Mouse (Mus musculus): ENCODE measurements around the gene Mob3a. TPM values are rescaled to one million over a fixed set of nuclear protein-coding genes. Genes with fewer than 3 reads are reported as not detected.

The Mob3a gene
- total and polyA plus RNA-seq, 2 experiments = 3.5 to 6.1 TPM

GRCm38 (mm10) chr10:80666837-80667412 is 34.9 kb downstream of the Mob3a start:
- Histone ChIP-seq H3K27me3 (ENCODE audit: control insufficient read depth, insufficient read depth, low read length) (no peaks in the 10 kb centered on the region), H3K4me3 (ENCODE audit: insufficient read depth, low read depth, low read length) (no peak overlapping the region), H3K9ac (ENCODE audit: low read depth, low read length) (peak overlapping the region; percentile 75), H3K4me1 (ENCODE audit: control insufficient read depth, insufficient read depth, low read length) (peaks cover 61% of the 10 kb centered on the region), H3K27ac (replicated peaks; ENCODE audit: insufficient read depth, low read depth, low read length) (peak overlapping the region; percentile 97), H3K79me2 (ENCODE audit: control insufficient read depth, insufficient read depth, low read length) (peaks cover 7% of the 10 kb centered on the region), H3K36me3 (ENCODE audit: control insufficient read depth, insufficient read depth, low read length) (peaks cover 42% of the 10 kb centered on the region)
- 50% methylated on average over 19 of the region's 19 CpGs for WGBS
- peak; percentile 40 for DNase-seq (ENCODE audit: extremely low read depth, low read depth, low spot score)
- no peak for TF ChIP-seq POLR2A (IDR thresholded peaks at IDR 0.05; ENCODE audit: extremely low read depth, insufficient read depth, low read length)
- no peak for TF ChIP-seq CTCF (IDR thresholded peaks at IDR 0.05; ENCODE audit: low read depth, low read length)

- H3K36me3 ChIP-seq (ENCODE audit: control insufficient read depth, insufficient read depth, low read length) = peaks cover 36% of the 10 kb centered on the region
- H3K4me3 ChIP-seq (ENCODE audit: insufficient read depth, low read depth, low read length) = no peak overlapping the region
- H3K27me3 ChIP-seq (ENCODE audit: control insufficient read depth, insufficient read depth, low read length) = no peaks in the 10 kb centered on the region
- peak overlapping the region; percentile 97 for H3K27ac ChIP-seq (replicated peaks; ENCODE audit: insufficient read depth, low read depth, low read length)
- TF ChIP-seq POLR2A (IDR thresholded peaks at IDR 0.05; ENCODE audit: extremely low read depth, insufficient read depth, low read length) (no peak), CTCF (IDR thresholded peaks at IDR 0.05; ENCODE audit: low read depth, low read length) (0 out of 2 replicates have a peak, but pooled peaks have one; percentile 21)
- H3K4me1 ChIP-seq (ENCODE audit: control insufficient read depth, insufficient read depth, low read length) = peaks cover 54% of the 10 kb centered on the region
- peaks cover 2% of the 10 kb centered on the region for H3K79me2 ChIP-seq (ENCODE audit: control insufficient read depth, insufficient read depth, low read length)
- peak overlapping the region; percentile 75 for H3K9ac ChIP-seq (ENCODE audit: low read depth, low read length)
- WGBS = 50% methylated on average over 10 of the region's 10 CpGs
- peak; percentile 33 for DNase-seq (ENCODE audit: extremely low read depth, low read depth, low spot score)
Measured at GRCm38 (mm10) chr10:80665981-80666733, 35.6 kb downstream of the Mob3a start.

DNA sequence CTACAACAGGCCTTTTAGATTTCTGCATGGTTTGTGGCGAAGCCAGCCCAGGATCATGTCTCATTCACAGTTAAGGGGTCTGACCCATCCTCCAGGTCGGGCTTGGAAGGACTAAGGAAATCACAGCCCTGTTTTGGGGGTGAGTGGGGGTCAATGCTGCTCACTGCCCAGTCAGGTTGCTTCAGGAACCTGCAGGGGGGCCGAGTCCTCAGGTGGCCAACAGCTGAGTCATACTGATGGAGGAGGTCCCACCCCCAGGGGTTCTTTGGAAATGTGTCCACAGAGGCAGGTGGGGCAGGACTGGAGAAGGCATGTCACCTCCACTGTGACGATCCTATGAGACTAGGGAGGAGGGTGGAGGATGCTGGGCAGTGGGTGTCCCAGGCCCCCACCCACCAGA is 36.3 kb downstream of the Mob3a start:
- WGBS = 28% methylated on average over 4 of the region's 4 CpGs
- peaks cover 48% of the 10 kb centered on the region for H3K4me1 ChIP-seq (ENCODE audit: control insufficient read depth, insufficient read depth, low read length)

GRCm38 (mm10) chr10:80665016-80665380 is 36.8 kb downstream of the Mob3a start:
- H3K4me3 ChIP-seq (ENCODE audit: insufficient read depth, low read depth, low read length) = no peak overlapping the region
- peak overlapping the region; percentile 68 for H3K9ac ChIP-seq (ENCODE audit: low read depth, low read length)
- H3K4me1 ChIP-seq (ENCODE audit: control insufficient read depth, insufficient read depth, low read length) = peaks cover 43% of the 10 kb centered on the region
- peak overlapping the region; percentile 97 for H3K27ac ChIP-seq (replicated peaks; ENCODE audit: insufficient read depth, low read depth, low read length)
- H3K79me2 ChIP-seq (ENCODE audit: control insufficient read depth, insufficient read depth, low read length) = no peaks in the 10 kb centered on the region; the same call in none of the 2 replicates
- H3K36me3 ChIP-seq (ENCODE audit: control insufficient read depth, insufficient read depth, low read length) = peaks cover 30% of the 10 kb centered on the region
- DNase-seq (ENCODE audit: extremely low read depth, low read depth, low spot score) = peak; percentile 89
- no peak for TF ChIP-seq CTCF (IDR thresholded peaks at IDR 0.05; ENCODE audit: low read depth, low read length)
- no peak for TF ChIP-seq POLR2A (IDR thresholded peaks at IDR 0.05; ENCODE audit: extremely low read depth, insufficient read depth, low read length)
- WGBS = under 1% methylated on average over 10 of the region's 10 CpGs
- H3K27me3 ChIP-seq (ENCODE audit: control insufficient read depth, insufficient read depth, low read length) = no peaks in the 10 kb centered on the region

More for the DNA sequence above, 36.3 kb downstream of the Mob3a start:
- TF ChIP-seq POLR2A (IDR thresholded peaks at IDR 0.05; ENCODE audit: extremely low read depth, insufficient read depth, low read length) = no peak
- TF ChIP-seq CTCF (IDR thresholded peaks at IDR 0.05; ENCODE audit: low read depth, low read length) = no peak
- peak overlapping the region; percentile 97 for H3K27ac ChIP-seq (replicated peaks; ENCODE audit: insufficient read depth, low read depth, low read length)
- no peaks in the 10 kb centered on the region for H3K27me3 ChIP-seq (ENCODE audit: control insufficient read depth, insufficient read depth, low read length)
- no peak overlapping the region for H3K4me3 ChIP-seq (ENCODE audit: insufficient read depth, low read depth, low read length)
- peak overlapping the region; percentile 68 for H3K9ac ChIP-seq (ENCODE audit: low read depth, low read length)
- peaks cover 32% of the 10 kb centered on the region for H3K36me3 ChIP-seq (ENCODE audit: control insufficient read depth, insufficient read depth, low read length)
- H3K79me2 ChIP-seq (ENCODE audit: control insufficient read depth, insufficient read depth, low read length) = no peaks in the 10 kb centered on the region; the same call in none of the 2 replicates
- DNase-seq (ENCODE audit: extremely low read depth, low read depth, low spot score) = no peak

DNA sequence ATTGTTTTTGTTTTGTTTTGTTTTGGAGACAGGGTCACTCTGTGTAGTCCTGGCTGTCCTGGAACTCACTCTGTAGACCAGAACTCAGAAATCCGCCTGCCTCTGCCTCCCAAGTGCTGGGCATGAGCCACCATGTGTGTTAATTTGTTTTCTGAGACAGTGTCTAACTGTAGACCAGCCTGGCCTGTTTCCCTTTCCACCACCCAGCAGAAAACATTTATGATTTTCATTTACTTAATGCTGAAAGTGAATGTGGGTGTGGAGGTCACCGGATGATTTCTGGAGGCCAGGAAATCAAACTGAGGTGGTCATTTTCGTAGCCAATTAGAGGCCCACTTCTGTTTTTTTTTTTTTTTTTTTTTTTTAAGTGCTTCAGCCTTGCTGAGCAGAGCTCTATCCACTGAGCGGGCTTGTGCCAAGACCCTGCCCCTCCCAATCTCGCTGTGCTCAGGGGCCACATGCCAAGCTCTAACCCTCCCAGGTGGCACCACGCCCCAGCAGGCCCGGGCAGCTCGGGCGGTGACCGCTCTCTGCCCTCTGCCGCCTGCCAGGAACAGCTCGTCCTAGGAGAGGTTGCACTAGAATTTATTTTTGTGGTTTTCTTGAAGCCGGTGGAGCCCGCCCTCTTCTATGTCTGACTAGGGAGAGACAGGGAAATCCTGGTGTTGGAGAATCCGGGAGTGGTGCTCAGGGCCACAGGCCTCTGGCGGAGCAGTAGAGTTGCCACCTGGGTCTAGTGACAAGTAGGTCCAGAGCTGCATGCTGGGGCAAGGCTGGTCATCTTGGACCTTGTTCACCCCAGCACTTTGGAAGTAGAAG is 37.4 kb downstream of the Mob3a start:
- Histone ChIP-seq H3K9ac (ENCODE audit: low read depth, low read length) (peak overlapping the region; percentile 64), H3K4me3 (ENCODE audit: insufficient read depth, low read depth, low read length) (no peak overlapping the region), H3K36me3 (ENCODE audit: control insufficient read depth, insufficient read depth, low read length) (peaks cover 25% of the 10 kb centered on the region), H3K27ac (replicated peaks; ENCODE audit: insufficient read depth, low read depth, low read length) (peak overlapping the region; percentile 92), H3K79me2 (ENCODE audit: control insufficient read depth, insufficient read depth, low read length) (no peaks in the 10 kb centered on the region; the same call in 1 of the 2 replicates), H3K27me3 (ENCODE audit: control insufficient read depth, insufficient read depth, low read length) (no peaks in the 10 kb centered on the region), H3K4me1 (ENCODE audit: control insufficient read depth, insufficient read depth, low read length) (peaks cover 39% of the 10 kb centered on the region)
- peak; percentile 90 for DNase-seq (ENCODE audit: extremely low read depth, low read depth, low spot score)
- 2% methylated on average over 16 of the region's 16 CpGs for WGBS
- TF ChIP-seq CTCF (IDR thresholded peaks at IDR 0.05; ENCODE audit: low read depth, low read length) = no peak
- TF ChIP-seq POLR2A (IDR thresholded peaks at IDR 0.05; ENCODE audit: extremely low read depth, insufficient read depth, low read length) = 0 out of 2 replicates have a peak, but pooled peaks have one; percentile 12
